Mouse (Mus musculus): ENCODE results near the gene Dnmt3a. TPM values are rescaled to one million over a fixed set of nuclear protein-coding genes. Genes with fewer than 3 reads are reported as not detected.

Dnmt3a gene
- polyA plus RNA-seq, 1 experiment from 2014 or later = 65.3 TPM

DNA sequence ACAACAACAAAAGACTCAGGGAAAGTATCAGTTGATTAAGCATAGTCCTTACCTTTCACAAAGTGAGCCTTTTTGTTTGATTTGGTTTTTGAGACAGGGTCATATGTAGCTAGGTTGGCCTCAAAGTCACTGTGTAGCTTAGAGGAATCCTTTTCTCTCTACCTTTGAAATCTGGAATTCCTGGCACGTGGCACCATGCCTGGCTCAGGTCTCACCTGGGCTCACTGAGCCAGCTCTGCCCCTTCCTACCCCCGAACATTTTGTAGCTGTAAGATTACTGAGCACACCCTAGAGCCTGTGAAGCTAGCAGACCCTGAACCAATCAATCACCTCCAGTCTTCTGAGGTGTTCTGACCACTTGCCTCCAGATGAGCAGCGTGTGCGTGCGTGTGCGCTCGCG, 58.4 kb downstream of the Dnmt3a start:
- no peak overlapping the region for H3K4me2 ChIP-seq (ENCODE audit: low read length)
- no peaks in the 10 kb centered on the region for H3K27me3 ChIP-seq (ENCODE audit: control insufficient read depth, insufficient read depth, low read length)
- H3K27ac ChIP-seq (replicated peaks; ENCODE audit: low read depth, low read length) = no peak overlapping the region
- H3K9me3 ChIP-seq (ENCODE audit: control insufficient read depth, low read length) = no peaks in the 10 kb centered on the region
- peaks cover 31% of the 10 kb centered on the region for H3K36me3 ChIP-seq (ENCODE audit: control insufficient read depth, insufficient read depth, low read length)
- H3K4me1 ChIP-seq (ENCODE audit: control insufficient read depth, insufficient read depth, low read length) = no peaks in the 10 kb centered on the region
- H3K9ac ChIP-seq (replicated peaks; ENCODE audit: low read length) = no peak overlapping the region
- DNase-seq = no peak
- 95% methylated on average over 8 of the region's 8 CpGs for WGBS
- no peak for ATAC-seq (ENCODE audit: low FRiP score, low TSS enrichment)
- H3K4me3 ChIP-seq (replicated peaks; ENCODE audit: low read depth, low read length) = no peak overlapping the region

DNA sequence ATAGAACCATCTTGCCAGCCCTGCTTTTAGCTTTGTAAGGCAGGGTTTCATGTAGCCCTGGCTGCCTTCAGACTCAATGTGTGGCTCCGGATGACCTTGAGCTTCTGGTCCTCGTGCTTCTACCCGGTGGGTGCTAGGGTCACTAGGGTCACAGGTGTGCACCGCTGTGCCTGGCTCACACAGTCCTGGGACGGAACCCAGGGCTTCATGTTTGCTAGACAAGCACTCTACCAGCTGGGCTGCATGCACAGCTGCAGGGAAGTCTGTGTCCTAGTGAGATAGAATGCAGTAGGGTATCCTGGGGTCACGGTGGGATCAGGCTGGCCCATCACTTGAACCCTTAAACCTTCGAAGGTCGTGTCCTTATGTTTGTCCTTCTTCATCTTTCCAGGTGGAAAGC, 59.8 kb downstream of the Dnmt3a start:
- H3K27me3 ChIP-seq (ENCODE audit: control insufficient read depth, insufficient read depth, low read length) = no peaks in the 10 kb centered on the region
- H3K4me3 ChIP-seq (replicated peaks; ENCODE audit: low read depth, low read length) = no peak overlapping the region
- 95% methylated on average over 8 of the region's 8 CpGs for WGBS
- peaks cover 33% of the 10 kb centered on the region for H3K36me3 ChIP-seq (ENCODE audit: control insufficient read depth, insufficient read depth, low read length)
- H3K4me1 ChIP-seq (ENCODE audit: control insufficient read depth, insufficient read depth, low read length) = no peaks in the 10 kb centered on the region
- H3K27ac ChIP-seq (replicated peaks; ENCODE audit: low read depth, low read length) = no peak overlapping the region
- H3K9me3 ChIP-seq (ENCODE audit: control insufficient read depth, low read length) = no peaks in the 10 kb centered on the region
- DNase-seq (no peak), ATAC-seq (ENCODE audit: low FRiP score, low TSS enrichment) (no peak)
- H3K4me2 ChIP-seq (ENCODE audit: low read length) = no peak overlapping the region
- no peak overlapping the region for H3K9ac ChIP-seq (replicated peaks; ENCODE audit: low read length)

DNA sequence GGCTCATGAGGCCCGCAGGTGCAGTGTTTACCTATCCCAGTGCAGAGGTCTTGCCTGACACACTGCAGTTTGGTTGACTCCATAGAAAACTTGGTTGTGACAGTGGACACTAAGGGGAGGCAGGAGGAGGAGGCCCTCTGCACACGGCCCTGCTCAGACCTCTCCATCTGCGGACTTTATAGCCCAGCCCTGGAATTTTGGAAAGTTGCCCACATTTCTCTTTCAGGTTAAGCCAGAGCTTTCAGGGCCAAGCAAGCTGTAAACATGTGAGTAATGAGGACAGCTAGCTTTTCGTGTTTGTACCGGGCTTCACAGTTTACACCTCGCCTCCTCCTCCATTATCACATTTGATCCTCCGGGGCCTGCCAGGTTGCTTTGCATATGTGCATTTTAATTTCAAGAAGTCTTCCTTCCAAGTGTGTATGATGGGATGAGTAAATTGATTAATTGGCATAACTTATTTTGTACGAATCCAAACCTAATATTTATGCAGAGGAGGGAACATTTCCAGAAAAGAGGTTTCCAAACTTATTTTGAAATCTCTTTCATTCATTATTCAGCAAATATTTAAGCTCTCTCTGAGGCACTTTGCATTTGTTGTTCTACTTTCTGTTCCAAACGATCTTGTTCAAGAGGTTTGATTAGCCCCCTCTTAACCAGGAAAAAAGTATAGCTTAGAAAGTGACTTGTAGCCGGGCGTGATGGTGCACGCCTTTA, 61.0 kb downstream of the Dnmt3a start:
- DNase-seq (peak; percentile 52), ATAC-seq (ENCODE audit: low FRiP score, low TSS enrichment) (no peak)
- H3K9ac ChIP-seq (replicated peaks; ENCODE audit: low read length) = no peak overlapping the region
- WGBS = 79% methylated on average over 12 of the region's 12 CpGs
- H3K27ac ChIP-seq (replicated peaks; ENCODE audit: low read depth, low read length) = no peak overlapping the region
- peaks cover 31% of the 10 kb centered on the region for H3K36me3 ChIP-seq (ENCODE audit: control insufficient read depth, insufficient read depth, low read length)
- no peaks in the 10 kb centered on the region for H3K4me1 ChIP-seq (ENCODE audit: control insufficient read depth, insufficient read depth, low read length)
- no peaks in the 10 kb centered on the region for H3K9me3 ChIP-seq (ENCODE audit: control insufficient read depth, low read length)
- no peaks in the 10 kb centered on the region for H3K27me3 ChIP-seq (ENCODE audit: control insufficient read depth, insufficient read depth, low read length)
- no peak overlapping the region for H3K4me3 ChIP-seq (replicated peaks; ENCODE audit: low read depth, low read length)
- H3K4me2 ChIP-seq (ENCODE audit: low read length) = no peak overlapping the region

DNA sequence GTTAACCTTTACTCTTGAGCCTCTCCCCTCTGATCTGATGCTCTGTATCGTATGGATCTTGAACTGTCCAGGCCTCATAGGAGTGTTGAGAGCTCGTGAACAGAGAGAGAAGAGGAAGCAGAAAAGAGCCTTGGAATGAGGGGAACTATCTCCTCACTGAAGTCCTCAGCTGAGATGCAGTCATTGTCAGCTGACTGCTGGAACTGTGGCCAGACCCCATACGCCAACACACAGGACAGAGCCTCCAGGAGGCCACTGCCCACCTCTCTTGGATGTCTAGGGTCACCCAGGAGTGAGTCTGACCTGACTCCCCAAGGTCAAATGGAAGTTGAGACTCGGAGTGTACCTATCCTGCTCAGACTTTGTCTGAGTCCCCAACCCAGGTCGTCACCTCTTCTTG, 62.3 kb downstream of the Dnmt3a start:
- Histone ChIP-seq H3K9me3 (ENCODE audit: control insufficient read depth, low read length) (no peaks in the 10 kb centered on the region), H3K9ac (replicated peaks; ENCODE audit: low read length) (no peak overlapping the region), H3K4me3 (replicated peaks; ENCODE audit: low read depth, low read length) (no peak overlapping the region), H3K4me2 (ENCODE audit: low read length) (no peak overlapping the region), H3K27ac (replicated peaks; ENCODE audit: low read depth, low read length) (no peak overlapping the region), H3K4me1 (ENCODE audit: control insufficient read depth, insufficient read depth, low read length) (no peaks in the 10 kb centered on the region), H3K27me3 (ENCODE audit: control insufficient read depth, insufficient read depth, low read length) (no peaks in the 10 kb centered on the region), H3K36me3 (ENCODE audit: control insufficient read depth, insufficient read depth, low read length) (peaks cover 29% of the 10 kb centered on the region)
- DNase-seq (no peak), ATAC-seq (ENCODE audit: low FRiP score, low TSS enrichment) (no peak)
- 88% methylated on average over 5 of the region's 5 CpGs for WGBS

DNA sequence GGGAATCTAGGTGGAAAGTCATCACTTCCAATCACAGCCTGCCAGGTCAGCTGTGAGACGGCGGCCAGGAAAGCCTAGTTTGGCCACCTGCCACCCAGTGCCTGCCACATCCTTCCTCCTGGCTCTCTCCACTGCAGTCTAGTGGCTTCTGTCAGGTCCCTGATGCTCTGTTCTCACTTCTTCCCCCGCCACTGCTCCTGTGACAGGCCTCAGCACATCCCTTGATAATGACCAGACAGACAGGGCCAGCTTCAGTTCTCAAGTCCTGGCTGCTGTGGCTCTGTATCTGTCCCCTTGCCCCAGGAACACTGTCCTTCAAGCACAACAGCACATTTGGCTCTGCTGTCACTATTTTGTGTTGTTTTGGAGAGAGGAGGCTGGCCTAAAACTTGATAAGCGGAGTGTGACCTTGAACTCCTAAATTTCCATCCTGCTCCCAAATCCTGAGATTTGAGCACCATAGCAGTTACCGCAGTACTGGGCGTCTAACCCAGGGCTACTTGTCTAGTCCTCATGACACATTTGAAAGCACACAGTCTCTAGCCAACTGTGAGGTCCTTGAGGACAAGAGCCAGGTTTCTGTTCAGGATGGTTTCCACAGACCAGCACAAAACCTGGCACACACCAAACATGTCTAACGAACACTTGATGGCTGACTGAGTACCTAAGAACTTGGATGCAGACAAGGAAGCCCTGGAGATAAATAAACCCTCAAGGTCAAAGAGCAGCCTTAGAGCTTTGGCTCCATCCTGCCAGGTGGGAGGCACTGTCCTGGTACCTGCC, 63.1 kb downstream of the Dnmt3a start:
- peaks cover 37% of the 10 kb centered on the region for H3K36me3 ChIP-seq (ENCODE audit: control insufficient read depth, insufficient read depth, low read length)
- H3K4me1 ChIP-seq (ENCODE audit: control insufficient read depth, insufficient read depth, low read length) = no peaks in the 10 kb centered on the region
- H3K4me2 ChIP-seq (ENCODE audit: low read length) = no peak overlapping the region
- no peak overlapping the region for H3K27ac ChIP-seq (replicated peaks; ENCODE audit: low read depth, low read length)
- H3K27me3 ChIP-seq (ENCODE audit: control insufficient read depth, insufficient read depth, low read length) = no peaks in the 10 kb centered on the region
- ATAC-seq (ENCODE audit: low FRiP score, low TSS enrichment) = no peak
- 91% methylated on average over 7 of the region's 7 CpGs for whole genome bisulfite sequencing
- no peak for DNase-seq
- H3K4me3 ChIP-seq (replicated peaks; ENCODE audit: low read depth, low read length) = no peak overlapping the region
- H3K9me3 ChIP-seq (ENCODE audit: control insufficient read depth, low read length) = no peaks in the 10 kb centered on the region
- no peak overlapping the region for H3K9ac ChIP-seq (replicated peaks; ENCODE audit: low read length)

DNA sequence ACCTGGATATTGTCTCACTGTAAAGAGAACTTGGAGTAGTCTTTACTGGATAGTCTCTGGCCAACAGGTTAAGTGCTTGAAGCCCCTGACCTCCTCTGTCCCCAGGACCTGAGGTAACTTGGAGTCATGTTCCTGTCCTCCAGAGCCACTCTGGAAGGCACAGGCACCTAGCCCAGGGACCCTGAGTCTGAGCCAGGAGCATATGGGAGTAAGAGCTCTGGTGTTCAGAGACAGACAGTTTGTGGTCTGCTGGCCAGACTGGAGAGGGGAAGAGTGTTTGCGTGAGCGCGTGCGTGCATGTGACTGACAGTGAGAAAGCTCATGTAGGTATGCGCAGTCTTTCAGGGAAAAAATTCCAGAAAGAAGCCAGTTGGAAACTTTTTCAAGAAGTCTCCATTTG, 64.2 kb downstream of the Dnmt3a start:
- Histone ChIP-seq H3K27me3 (ENCODE audit: control insufficient read depth, insufficient read depth, low read length) (no peaks in the 10 kb centered on the region), H3K27ac (replicated peaks; ENCODE audit: low read depth, low read length) (no peak overlapping the region), H3K9ac (replicated peaks; ENCODE audit: low read length) (no peak overlapping the region), H3K4me2 (ENCODE audit: low read length) (no peak overlapping the region), H3K36me3 (ENCODE audit: control insufficient read depth, insufficient read depth, low read length) (peaks cover 41% of the 10 kb centered on the region), H3K4me1 (ENCODE audit: control insufficient read depth, insufficient read depth, low read length) (no peaks in the 10 kb centered on the region), H3K9me3 (ENCODE audit: control insufficient read depth, low read length) (no peaks in the 10 kb centered on the region), H3K4me3 (replicated peaks; ENCODE audit: low read depth, low read length) (no peak overlapping the region)
- ATAC-seq (ENCODE audit: low FRiP score, low TSS enrichment) (no peak), DNase-seq (no peak)
- WGBS = 97% methylated on average over 5 of the region's 5 CpGs

DNA sequence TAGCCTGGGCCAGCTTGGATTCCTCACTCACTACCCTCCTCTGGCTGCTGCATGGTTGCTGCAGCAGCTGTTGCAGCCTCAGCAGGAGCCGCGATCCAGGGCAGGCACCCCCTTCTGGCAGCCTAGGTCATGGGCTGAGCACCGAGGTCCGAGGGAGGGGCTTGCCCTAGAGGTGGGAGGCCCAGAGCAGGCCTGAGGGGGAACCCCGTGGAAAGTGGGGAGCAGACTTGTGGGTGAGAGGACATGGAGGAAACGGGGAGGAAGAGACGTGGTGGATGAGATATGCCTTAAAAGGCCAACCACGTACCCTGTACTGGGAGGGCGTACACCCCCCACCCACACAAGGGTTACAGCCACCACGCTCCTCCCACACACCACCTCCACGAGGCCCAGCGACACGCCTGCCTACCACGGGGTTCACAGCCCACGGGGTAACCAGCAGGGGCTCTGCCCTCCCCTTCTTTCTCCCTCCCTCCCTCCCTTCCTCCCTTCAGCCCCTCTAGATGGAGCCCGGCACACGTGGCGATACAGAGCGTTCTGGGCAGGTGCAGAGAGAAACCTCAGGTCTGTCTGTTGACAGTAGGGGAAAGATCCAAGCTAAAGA, 65.2 kb downstream of the Dnmt3a start:
- WGBS = 10% methylated on average over 19 of the region's 19 CpGs
- Histone ChIP-seq H3K9ac (replicated peaks; ENCODE audit: low read length) (0 out of 2 replicates have a peak overlapping the region, but pooled peaks have one; percentile 16), H3K27ac (replicated peaks; ENCODE audit: low read depth, low read length) (peak overlapping the region; percentile 58), H3K4me3 (replicated peaks; ENCODE audit: low read depth, low read length) (0 out of 2 replicates have a peak overlapping the region, but pooled peaks have one; percentile 1), H3K36me3 (ENCODE audit: control insufficient read depth, insufficient read depth, low read length) (peaks cover 40% of the 10 kb centered on the region), H3K4me1 (ENCODE audit: control insufficient read depth, insufficient read depth, low read length) (no peaks in the 10 kb centered on the region), H3K27me3 (ENCODE audit: control insufficient read depth, insufficient read depth, low read length) (no peaks in the 10 kb centered on the region), H3K4me2 (ENCODE audit: low read length) (peak overlapping the region; percentile 38), H3K9me3 (ENCODE audit: control insufficient read depth, low read length) (no peaks in the 10 kb centered on the region)
- DNase-seq (peak; percentile 61), ATAC-seq (ENCODE audit: low FRiP score, low TSS enrichment) (peak; percentile 66; the same call in 1 of the 2 replicates)

DNA sequence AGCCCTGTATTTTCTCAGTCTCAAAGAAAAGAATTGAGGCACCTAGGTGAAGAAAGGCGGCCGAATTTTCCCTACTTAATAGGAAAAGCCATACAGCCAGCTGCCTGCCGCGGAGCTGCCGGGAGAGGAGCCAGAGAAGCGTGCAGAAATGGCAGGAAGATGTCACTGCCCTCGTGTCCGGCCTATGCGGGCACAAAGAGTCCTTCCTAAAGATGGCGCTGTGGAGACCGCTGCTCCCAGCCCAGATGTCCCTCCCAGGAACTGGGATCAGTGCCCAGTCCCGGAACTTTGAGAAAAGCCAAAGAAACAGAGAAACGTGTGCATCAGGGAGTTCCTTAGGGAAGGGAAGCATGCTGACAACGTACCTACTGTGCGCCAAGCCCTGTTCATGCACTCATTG, 65.8 kb downstream of the Dnmt3a start:
- WGBS = 27% methylated on average over 15 of the region's 15 CpGs
- Histone ChIP-seq H3K27me3 (ENCODE audit: control insufficient read depth, insufficient read depth, low read length) (no peaks in the 10 kb centered on the region), H3K4me1 (ENCODE audit: control insufficient read depth, insufficient read depth, low read length) (no peaks in the 10 kb centered on the region), H3K4me3 (replicated peaks; ENCODE audit: low read depth, low read length) (no peak overlapping the region), H3K9ac (replicated peaks; ENCODE audit: low read length) (0 out of 2 replicates have a peak overlapping the region, but pooled peaks have one; percentile 16), H3K27ac (replicated peaks; ENCODE audit: low read depth, low read length) (peak overlapping the region; percentile 58), H3K36me3 (ENCODE audit: control insufficient read depth, insufficient read depth, low read length) (peaks cover 35% of the 10 kb centered on the region), H3K9me3 (ENCODE audit: control insufficient read depth, low read length) (no peaks in the 10 kb centered on the region), H3K4me2 (ENCODE audit: low read length) (peak overlapping the region; percentile 38)
- DNase-seq (peak; percentile 66), ATAC-seq (ENCODE audit: low FRiP score, low TSS enrichment) (peak; percentile 43; the same call in 1 of the 2 replicates)

All from midbrain, embryonic 14.5 days (tissue).